Mouse (Mus musculus): ENCODE measurements around the gene Gnao1. TPM values are rescaled to one million over a fixed set of nuclear protein-coding genes. Genes with fewer than 3 reads are reported as not detected.

Gene Gnao1
- total and polyA plus RNA-seq, 3 experiments = 1.1 to 13.5 (median 3.5) TPM

DNA sequence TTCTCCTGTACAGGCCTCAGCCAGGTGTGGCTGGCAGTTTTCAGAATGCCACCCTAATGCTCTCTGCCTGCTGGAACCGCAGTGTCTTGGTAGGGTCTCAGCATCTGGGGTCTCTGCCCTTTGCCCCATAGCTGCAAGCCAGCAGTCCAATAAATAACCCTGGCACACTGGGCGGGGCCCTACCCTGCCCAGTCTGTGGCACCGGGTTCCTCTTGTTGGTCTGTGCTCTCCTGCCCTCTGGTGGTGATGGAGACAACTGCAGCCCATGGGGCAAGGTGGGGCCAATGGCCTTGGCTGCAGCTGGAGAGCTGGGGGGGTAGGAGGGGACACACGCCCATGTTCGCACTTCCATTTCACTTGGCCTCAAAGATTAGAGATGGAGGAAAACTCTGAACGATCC is 123.1 kb downstream of the Gnao1 start (continued):
- TF ChIP-seq GABPA (IDR thresholded peaks at IDR 0.05; ENCODE audit: insufficient replicate concordance, low read depth, low read length) (no peak), KAT2A (IDR thresholded peaks at IDR 0.05; ENCODE audit: insufficient replicate concordance, low read length) (no peak), ZC3H11A (IDR thresholded peaks at IDR 0.05; ENCODE audit: low read depth, low read length) (peak; percentile 29; the same call in 1 of the 2 replicates), IRF4 (IDR thresholded peaks at IDR 0.05; ENCODE audit: low read depth, low read length) (no peak), TCF12 (IDR thresholded peaks at IDR 0.05; ENCODE audit: low read depth, low read length) (no peak), ZNF384 (IDR thresholded peaks at IDR 0.05; ENCODE audit: low read depth, low read length) (no peak), SIN3A (IDR thresholded peaks at IDR 0.05; ENCODE audit: low read length) (no peak), POLR2AphosphoS2 (IDR thresholded peaks at IDR 0.05; ENCODE audit: low read depth, low read length) (no peak), MAZ (IDR thresholded peaks at IDR 0.05; ENCODE audit: low read depth, low read length) (no peak), ETS1 (conservative IDR thresholded peaks at IDR 0.05; ENCODE audit: low read depth, low read length) (no peak)

- H3K9ac ChIP-seq (ENCODE audit: insufficient read depth, low read depth) = no peak overlapping the region
- no peak for DNase-seq (ENCODE audit: extremely low read depth)
- TF ChIP-seq IRF4 (IDR thresholded peaks at IDR 0.05; ENCODE audit: low read depth, low read length) = no peak
- TF ChIP-seq MAFK (IDR thresholded peaks at IDR 0.05; ENCODE audit: insufficient replicate concordance, low read length) = no peak
- TF ChIP-seq SMC3 (IDR thresholded peaks at IDR 0.05; ENCODE audit: low read depth, low read length) = no peak
- no peak for TF ChIP-seq USF2 (conservative IDR thresholded peaks at IDR 0.05; ENCODE audit: low read depth, low read length)
- no peak for TF ChIP-seq PAX5 (IDR thresholded peaks at IDR 0.05; ENCODE audit: low read length)
- TF ChIP-seq SIN3A (IDR thresholded peaks at IDR 0.05; ENCODE audit: low read length) = no peak
- TF ChIP-seq KAT2A (IDR thresholded peaks at IDR 0.05; ENCODE audit: insufficient replicate concordance, low read length) = no peak
- TF ChIP-seq JUND (conservative IDR thresholded peaks at IDR 0.05; ENCODE audit: low read depth, low read length) = no peak
- TF ChIP-seq EP300 (IDR thresholded peaks at IDR 0.05; ENCODE audit: low read length) = no peak
- in situ Hi-C loops (cut with MboI; ENCODE audit: low pct_ligation_motif_present, low pct_unique_long_range_greater_than_20kb, low sequenced_read_pairs) = loop anchor here (25.0 kb wide), 1 partner anchor 321 kb away; no protein-coding TSS in a partner anchor
- no peak overlapping the region for H3K4me2 ChIP-seq (ENCODE audit: insufficient read depth, low read depth, poor library complexity, severe bottlenecking)
- H3K36me3 ChIP-seq (replicated peaks in 1 of 2; ENCODE audit: control insufficient read depth in 1 of 2, insufficient read depth in 1 of 2, low read length in 1 of 2) = peaks cover 0 to 19% of the 10 kb centered on the region in 2 experiments
- H3K27ac ChIP-seq (ENCODE audit: insufficient read depth, low read depth) = no peak overlapping the region
- no peaks in the 10 kb centered on the region for H3K9me3 ChIP-seq (replicated peaks; ENCODE audit: low read length)
- H3K27me3 ChIP-seq (replicated peaks) = no peaks in the 10 kb centered on the region
- H3K4me1 ChIP-seq (ENCODE audit: control insufficient read depth in 1 of 2, insufficient read depth in 2 of 2) = peaks cover 0 to 1% of the 10 kb centered on the region in 2 experiments; a peak in 1 of 4 replicates
- H3K79me2 ChIP-seq (replicated peaks; ENCODE audit: control insufficient read depth, extremely low read depth, insufficient read depth, poor library complexity, severe bottlenecking) = no peaks in the 10 kb centered on the region
- dilution Hi-C loops (cut with MboI; ENCODE audit: extremely low pct_ligation_motif_present, extremely low pct_unique_long_range_greater_than_20kb, low sequenced_read_pairs) = no loop called here
- no peak overlapping the region for H3K4me3 ChIP-seq (replicated peaks in 1 of 3; ENCODE audit: low read depth in 2 of 3, low read length in 2 of 3, poor library complexity in 1 of 3)
Measured at GRCm38 (mm10) chr8:93933288-93933687, 123.5 kb downstream of the Gnao1 start.

DNA sequence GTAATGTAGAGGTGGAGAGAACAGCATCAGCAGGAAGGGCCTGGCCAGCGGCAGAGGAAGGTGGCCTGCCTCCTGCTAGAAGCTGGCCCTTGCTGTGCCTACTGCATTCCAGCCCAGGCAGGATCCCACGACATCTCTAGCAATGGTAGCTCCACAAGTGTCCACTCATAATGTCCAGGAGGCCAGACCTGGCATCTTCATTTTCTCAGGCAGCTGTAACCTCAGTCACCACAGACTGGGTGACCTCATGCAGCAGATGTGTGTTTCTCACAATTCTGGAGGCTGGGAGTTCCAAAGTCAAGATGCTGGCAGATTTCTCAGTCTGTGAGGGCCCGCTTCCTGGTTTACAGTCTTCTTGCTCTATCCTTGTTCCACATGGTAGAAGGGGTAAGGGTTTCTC is 128.4 kb downstream of the Gnao1 start:
- Histone ChIP-seq H3K4me2 (ENCODE audit: insufficient read depth, low read depth, poor library complexity, severe bottlenecking) (no peak overlapping the region), H3K4me1 (ENCODE audit: control insufficient read depth in 1 of 2, insufficient read depth in 2 of 2) (peaks cover 0 to 7% of the 10 kb centered on the region in 2 experiments; a peak in 1 of 4 replicates), H3K27me3 (replicated peaks) (no peaks in the 10 kb centered on the region), H3K9ac (ENCODE audit: insufficient read depth, low read depth) (no peak overlapping the region), H3K36me3 (replicated peaks in 1 of 2; ENCODE audit: control insufficient read depth in 1 of 2, insufficient read depth in 1 of 2, low read length in 1 of 2) (peaks cover 0 to 13% of the 10 kb centered on the region in 2 experiments), H3K27ac (ENCODE audit: insufficient read depth, low read depth) (no peak overlapping the region), H3K9me3 (replicated peaks; ENCODE audit: low read length) (no peaks in the 10 kb centered on the region), H3K79me2 (replicated peaks; ENCODE audit: control insufficient read depth, extremely low read depth, insufficient read depth, poor library complexity, severe bottlenecking) (no peaks in the 10 kb centered on the region), H3K4me3 (replicated peaks in 1 of 3; ENCODE audit: low read depth in 2 of 3, low read length in 2 of 3, poor library complexity in 1 of 3) (no peak overlapping the region)
- no peak for TF ChIP-seq E2F4 (IDR thresholded peaks at IDR 0.05; ENCODE audit: insufficient replicate concordance, low read depth, low read length)
- no peak for TF ChIP-seq SMC3 (IDR thresholded peaks at IDR 0.05; ENCODE audit: low read depth, low read length)
- TF ChIP-seq IRF4 (IDR thresholded peaks at IDR 0.05; ENCODE audit: low read depth, low read length) = no peak
- TF ChIP-seq ZNF384 (IDR thresholded peaks at IDR 0.05; ENCODE audit: low read depth, low read length) = no peak
- no peak for TF ChIP-seq NRF1 (IDR thresholded peaks at IDR 0.05; ENCODE audit: low read depth, low read length)
- TF ChIP-seq BHLHE40 (IDR thresholded peaks at IDR 0.05; ENCODE audit: low read depth, low read length) = no peak
- no peak for DNase-seq (ENCODE audit: extremely low read depth)
- in situ Hi-C loops (cut with MboI; ENCODE audit: low pct_ligation_motif_present, low pct_unique_long_range_greater_than_20kb, low sequenced_read_pairs) (loop anchor here (25.0 kb wide), 1 partner anchor 326 kb away; no protein-coding TSS in a partner anchor), dilution Hi-C loops (cut with MboI; ENCODE audit: extremely low pct_ligation_motif_present, extremely low pct_unique_long_range_greater_than_20kb, low sequenced_read_pairs) (no loop called here)

Measured in CH12.LX (cell line).